Mouse (Mus musculus) megakaryocyte, embryonic 14.5 days (primary cell): ENCODE data around the gene Mturn.

Source experiments
- FLI1 ChIP-seq: IDR thresholded peaks from 2 replicates; pipeline ENCODE4 v1.6.1; 2012; ENCODE audit warnings: low read length, inconsistent platforms, mixed read lengths
- GATA1 ChIP-seq: IDR thresholded peaks from 3 replicates; pipeline ENCODE4 v1.6.1; 2012; ENCODE audit warnings: mixed read lengths, low read length, inconsistent platforms, borderline replicate concordance

DNA sequence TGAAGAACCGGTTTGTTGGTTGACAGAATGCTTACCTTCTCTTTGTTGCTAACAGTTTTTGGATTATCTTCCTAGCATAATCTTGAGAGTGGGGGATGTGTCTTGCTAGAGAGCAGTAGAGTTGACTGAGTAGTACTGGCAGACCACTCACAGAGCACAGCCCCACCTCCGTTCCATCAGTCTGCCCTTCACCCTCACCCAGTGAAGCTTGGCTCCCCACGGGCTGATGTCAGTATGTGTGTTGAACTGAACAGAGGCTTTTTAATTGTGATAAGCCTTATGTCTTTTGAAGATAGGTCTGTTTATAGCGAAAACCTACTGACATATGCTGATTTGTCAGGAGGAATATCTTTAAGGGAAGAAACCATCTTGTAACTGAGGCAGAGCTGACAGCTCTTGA lies 38.2 kb upstream of the Mturn start:
- TF ChIP-seq GATA1 (no peak), FLI1 (no peak)
